Mouse (Mus musculus) liver, embryonic 18 days (tissue): ENCODE measurements around the gene Gm6401. TPM values are rescaled to one million over a fixed set of nuclear protein-coding genes. Genes with fewer than 3 reads are reported as not detected.

Source experiments
- polyA plus RNA-seq: library from polyadenylated mRNA; depleted of rRNA; stranded (reverse); fragments of >200 nt; gene quantifications from 2 replicates; pipeline ENCODE4 v1.2.3, GENCODE M21; 2012; rRNA removed

Gm6401 gene
- not detected in 2 replicates for polyA plus RNA-seq

GRCm38 (mm10) chr14:41967827-41968226 lies at the start of gene Gm6401:
TSS of gene Gm6401 (minus strand) at chr14:41967927.

GRCm38 (mm10) chr14:41983225-41983624 lies 15.5 kb upstream of the Gm6401 start, which contains the start of gene Gm3543:
TSS of gene Gm3543 (minus strand) at chr14:41983325.

GRCm38 (mm10) chr14:41943695-41944094 lies 24.0 kb downstream of the Gm6401 start, which contains the start of gene 1700024B05Rik:
TSS of gene 1700024B05Rik (plus strand) at chr14:41943995.

GRCm38 (mm10) chr14:41924649-41925048 lies 43.1 kb downstream of the Gm6401 start, which contains the start of gene 1700049E17Rik1:
TSS of gene 1700049E17Rik1 (plus strand) at chr14:41924949.

Other genes starting within 250 kb of the Gm6401 start
- not detected in 2 replicates for gene Gm7929, start 217.3 kb downstream of the Gm6401 start, polyA plus RNA-seq
- not detected in 2 replicates for gene Gm47189, start 195.5 kb downstream of the Gm6401 start, polyA plus RNA-seq
- gene Gm7980, start 60.6 kb downstream of the Gm6401 start, polyA plus RNA-seq: not detected in 2 replicates
- gene 1700049E17Rik1, start 43.0 kb downstream of the Gm6401 start, polyA plus RNA-seq: not detected in 2 replicates
- not detected in 2 replicates for gene 1700024B05Rik, start 23.9 kb downstream of the Gm6401 start, polyA plus RNA-seq
- gene Gm3543, start 15.4 kb upstream of the Gm6401 start, polyA plus RNA-seq: not detected in 2 replicates
- gene Gm7951, start 149.4 kb upstream of the Gm6401 start, polyA plus RNA-seq: not detected in 2 replicates
- not detected in 2 replicates for gene Gm17027, start 194.7 kb upstream of the Gm6401 start, polyA plus RNA-seq
- gene Gm3573, start 222.9 kb upstream of the Gm6401 start, polyA plus RNA-seq: not detected in 2 replicates